9 mouse cellular contexts compared by ENCODE assay signal in genomic region chr17:15808468-15809374, GRCm38 (mm10). TPM values are rescaled to one million over a fixed set of nuclear protein-coding genes. Genes with fewer than 3 reads are reported as not detected.
DNase-seq lines count a peak whose midpoint lies in the region; ATAC-seq and TF ChIP-seq lines count a peak whose summit lies in the region.
"Had no signal": no experiment of that assay in that cellular context is flagged by ENCODE, and none has a peak within 500 bp of the region (broad histone marks: within the 10 kb centered on the region; RNA-seq: fewer than 3 reads in every experiment).

No protein-coding gene starts in this region.

- 30% methylated on average over 10 of the region's 10 CpGs for WGBS in intestine, embryonic 15.5 days
- 36% methylated on average over 10 of the region's 10 CpGs for WGBS in intestine, postnatal 0 days
- WGBS in heart, embryonic 16.5 days: 23% methylated on average over 10 of the region's 10 CpGs
- 24% methylated on average over 10 of the region's 10 CpGs for WGBS in midbrain, embryonic 11.5 days

- H3K27ac ChIP-seq in intestine, embryonic 15.5 days: no peak overlapping the region
- H3K27ac ChIP-seq in intestine, postnatal 0 days (ENCODE audit: low read depth, low read length): no peak overlapping the region
- peak overlapping the region; percentile 61 for H3K27ac ChIP-seq in heart, embryonic 16.5 days (ENCODE audit: low read length)
- H3K27ac ChIP-seq in midbrain, embryonic 11.5 days (ENCODE audit: low read depth, low read length): peak overlapping the region; percentile 21; the same call in 1 of the 2 replicates

- H3K9me3 ChIP-seq in intestine, embryonic 15.5 days: no peaks in the 10 kb centered on the region
- no peaks in the 10 kb centered on the region for H3K9me3 ChIP-seq in intestine, postnatal 0 days (ENCODE audit: control insufficient read depth)
- H3K9me3 ChIP-seq in heart, embryonic 16.5 days (replicated peaks; ENCODE audit: control insufficient read depth, low read length): no peaks in the 10 kb centered on the region
- H3K9me3 ChIP-seq in midbrain, embryonic 11.5 days (ENCODE audit: control insufficient read depth, low read length): no peaks in the 10 kb centered on the region

- peaks cover 6% of the 10 kb centered on the region for H3K36me3 ChIP-seq in intestine, embryonic 15.5 days
- peaks cover 21% of the 10 kb centered on the region; the same call in 1 of the 2 replicates for H3K36me3 ChIP-seq in intestine, postnatal 0 days (ENCODE audit: control insufficient read depth, insufficient read depth)
- H3K36me3 ChIP-seq in heart, embryonic 16.5 days (ENCODE audit: control insufficient read depth, insufficient read depth): peaks cover 6% of the 10 kb centered on the region
- peaks cover 3% of the 10 kb centered on the region; the same call in 1 of the 2 replicates for H3K36me3 ChIP-seq in midbrain, embryonic 11.5 days (ENCODE audit: control insufficient read depth, insufficient read depth, low read length)

- no peaks in the 10 kb centered on the region for H3K27me3 ChIP-seq in intestine, embryonic 15.5 days (replicated peaks)
- H3K27me3 ChIP-seq in intestine, postnatal 0 days (replicated peaks; ENCODE audit: control insufficient read depth, insufficient read depth, low read length): no peaks in the 10 kb centered on the region
- H3K27me3 ChIP-seq in heart, embryonic 16.5 days (ENCODE audit: control insufficient read depth, insufficient read depth, low read length): no peaks in the 10 kb centered on the region
- H3K27me3 ChIP-seq in midbrain, embryonic 11.5 days (ENCODE audit: control insufficient read depth, insufficient read depth, low read length): no peaks in the 10 kb centered on the region

- DNase-seq in embryo, embryonic 10.5 days (ENCODE audit: low spot score): peak; percentile 55
- DNase-seq in midbrain, embryonic 11.5 days (ENCODE audit: low spot score, missing footprints): peak; percentile 89
- no peak for DNase-seq in ovary, adult 18-20 months (ENCODE audit: low spot score)
- DNase-seq in spleen, adult 18-20 months: no peak
- DNase-seq: cerebellum, adult 8-10 months had no signal

- peaks cover 5% of the 10 kb centered on the region; the same call in 1 of the 2 replicates for H3K4me1 ChIP-seq in intestine, embryonic 15.5 days (replicated peaks)
- peaks cover 9% of the 10 kb centered on the region; the same call in 1 of the 2 replicates for H3K4me1 ChIP-seq in intestine, postnatal 0 days (replicated peaks; ENCODE audit: control insufficient read depth, insufficient read depth, low read length)
- peaks cover 36% of the 10 kb centered on the region for H3K4me1 ChIP-seq in heart, embryonic 16.5 days (ENCODE audit: control insufficient read depth, insufficient read depth, low read length)
- H3K4me1 ChIP-seq in midbrain, embryonic 11.5 days (ENCODE audit: control insufficient read depth, insufficient read depth, low read length): peaks cover 19% of the 10 kb centered on the region

- TF ChIP-seq CTCF in intestine, postnatal 0 days (IDR thresholded peaks at IDR 0.05; ENCODE audit: low read depth): no peak

- no peak overlapping the region for H3K4me3 ChIP-seq in intestine, embryonic 15.5 days (replicated peaks)
- H3K4me3 ChIP-seq in intestine, postnatal 0 days (ENCODE audit: low read depth, low read length): no peak overlapping the region
- no peak overlapping the region for H3K4me3 ChIP-seq in heart, embryonic 16.5 days (ENCODE audit: low read length)
- H3K4me3 ChIP-seq in midbrain, embryonic 11.5 days (ENCODE audit: low read depth, low read length): no peak overlapping the region

- no peak overlapping the region for H3K4me2 ChIP-seq in intestine, embryonic 15.5 days (replicated peaks)
- H3K4me2 ChIP-seq in intestine, postnatal 0 days (replicated peaks; ENCODE audit: low read depth): no peak overlapping the region
- no peak overlapping the region for H3K4me2 ChIP-seq in heart, embryonic 16.5 days (ENCODE audit: low read depth, low read length)
- 0 out of 2 replicates have a peak overlapping the region, but pooled peaks have one; percentile 11 for H3K4me2 ChIP-seq in midbrain, embryonic 11.5 days

- ATAC-seq in intestine, embryonic 15.5 days: 0 out of 2 replicates have a peak, but pooled peaks have one; percentile 18
- ATAC-seq in intestine, postnatal 0 days: no peak
- ATAC-seq in heart, embryonic 16.5 days (replicated peaks; ENCODE audit: extremely low read depth, insufficient read depth, low FRiP score): peak; percentile 40; the same call in 1 of the 2 replicates
- ATAC-seq in midbrain, embryonic 11.5 days (ENCODE audit: low FRiP score): peak; percentile 49; the same call in 1 of the 2 replicates
- ATAC-seq in inflammation-experienced regulatory T-cells, adult 6 months: no peak

- H3K9ac ChIP-seq in intestine, embryonic 15.5 days: no peak overlapping the region
- no peak overlapping the region for H3K9ac ChIP-seq in intestine, postnatal 0 days (ENCODE audit: low read depth, low read length)
- H3K9ac ChIP-seq in heart, embryonic 16.5 days (ENCODE audit: low read length): peak overlapping the region; percentile 60
- H3K9ac ChIP-seq in midbrain, embryonic 11.5 days (ENCODE audit: low read length): no peak overlapping the region

RNA-seq across cellular contexts. Expression of gene Rgmb, which starts 22.1 kb away (rescaled TPM):
- polyA plus RNA-seq in intestine, embryonic 15.5 days (2015; fragmentation: Nextera tagmentation; extraction: Ambion mirVana): 30.5 and 32.5 TPM in 2 replicates
- polyA plus RNA-seq in intestine, postnatal 0 days (2015; fragmentation: Nextera tagmentation; extraction: Ambion mirVana): 27.7 and 33.8 TPM in 2 replicates
- 8.5 and 8.9 TPM in 2 replicates for polyA plus RNA-seq in heart, embryonic 16.5 days (2015; fragmentation: Nextera tagmentation; extraction: Ambion mirVana)
- 72.6 and 73.0 TPM in 2 replicates for polyA plus RNA-seq in midbrain, embryonic 11.5 days (2014; fragmentation: Nextera tagmentation; extraction: Ambion mirVana)
- polyA plus RNA-seq in inflammation-experienced regulatory T-cells, adult 6 months (2017; shearing (Covaris generic)): under 1 TPM; 0.44 to 0.57 (median 0.52) TPM

Comparison
In these comparisons a context has a peak if more than half of its experiments do, and no peak if none do; other contexts are left out.
1. ATAC-seq: peak in intestine, embryonic 15.5 days (single experiment), heart, embryonic 16.5 days (single experiment) and midbrain, embryonic 11.5 days (single experiment); none in intestine, postnatal 0 days (single experiment) and inflammation-experienced regulatory T-cells, adult 6 months (single experiment).
2. H3K27ac ChIP-seq: peak in heart, embryonic 16.5 days (single experiment) and midbrain, embryonic 11.5 days (single experiment); none in intestine, embryonic 15.5 days (single experiment) and intestine, postnatal 0 days (single experiment).
3. DNase-seq: peak in embryo, embryonic 10.5 days (single experiment) and midbrain, embryonic 11.5 days (single experiment); none in ovary, adult 18-20 months (single experiment) and spleen, adult 18-20 months (0 of 2).